Mouse (Mus musculus): ENCODE data around the gene Pde4dip.

Gene Pde4dip

DNA sequence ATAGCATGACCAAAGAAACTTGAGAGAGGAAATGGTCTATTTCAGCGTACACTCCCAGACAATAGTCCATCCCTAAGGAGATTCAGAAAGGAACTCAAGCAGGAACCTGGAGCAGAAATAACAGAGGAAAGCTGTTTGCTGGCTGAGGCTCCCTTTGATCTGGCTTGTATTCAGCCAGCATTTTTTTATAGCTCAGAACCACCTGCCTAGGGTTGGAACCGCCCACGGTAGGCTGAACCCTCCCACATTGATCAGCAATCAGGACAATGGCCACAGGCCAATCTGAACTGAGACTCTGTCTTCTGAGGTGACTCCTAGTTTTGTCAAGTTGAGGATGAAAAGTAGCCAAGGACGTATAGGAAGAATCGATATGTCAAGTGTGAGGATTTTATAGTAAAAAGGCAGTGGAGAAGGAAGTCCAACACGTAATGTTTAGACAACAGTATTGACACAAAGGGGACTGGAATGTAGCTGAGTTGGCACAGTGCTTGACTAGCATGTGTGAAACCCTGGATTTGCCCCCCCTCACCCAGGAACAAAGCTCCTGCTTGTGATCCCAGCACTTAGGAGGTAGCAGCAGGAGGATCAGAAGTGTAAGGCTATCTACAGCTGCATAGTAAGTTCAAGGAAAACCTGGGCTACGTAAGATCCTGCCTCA lies 44.2 kb downstream of the Pde4dip start:
- no peak for DNase-seq (ENCODE audit: low spot score)

DNA sequence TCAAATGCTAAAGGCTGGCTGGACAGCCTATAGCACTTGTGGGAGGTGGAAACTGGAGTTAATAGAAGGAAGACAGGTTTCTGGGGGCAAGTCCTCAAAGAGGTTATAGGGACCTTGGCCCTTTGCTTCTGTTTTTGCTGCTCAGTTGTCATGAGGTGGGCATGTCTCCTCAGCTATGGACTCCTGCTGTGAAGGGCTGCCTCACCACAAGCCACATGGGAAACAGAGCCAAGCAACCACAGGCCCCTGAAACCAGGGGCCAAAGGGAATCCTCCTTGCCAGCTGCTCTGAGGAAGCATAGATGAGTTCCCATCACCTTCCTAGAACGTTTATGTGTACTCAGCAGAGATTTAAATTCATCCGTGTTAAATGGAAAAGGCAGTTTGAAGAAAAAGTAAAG lies 45.9 kb downstream of the Pde4dip start:
- no peak for DNase-seq (ENCODE audit: low spot score)

DNA sequence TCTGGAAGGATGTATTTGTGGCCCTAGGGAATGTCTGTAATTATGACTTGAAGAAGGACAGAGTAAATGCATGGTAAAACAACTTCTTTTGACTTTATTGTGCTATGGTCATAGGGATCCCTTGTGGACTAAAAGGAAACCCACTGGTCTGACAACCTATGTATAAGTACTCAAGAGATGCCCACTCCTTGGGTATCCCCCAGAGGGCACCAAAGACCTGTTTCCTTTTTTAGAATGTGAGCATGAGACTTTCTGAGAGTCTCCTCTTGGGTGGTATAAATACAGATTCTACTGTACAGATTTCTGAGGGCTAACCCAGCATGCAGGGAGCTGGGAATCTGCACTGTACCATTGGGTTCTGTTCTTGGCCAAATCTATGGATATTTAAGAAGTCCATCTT lies 48.1 kb downstream of the Pde4dip start:
- DNase-seq (ENCODE audit: low spot score): no peak

DNA sequence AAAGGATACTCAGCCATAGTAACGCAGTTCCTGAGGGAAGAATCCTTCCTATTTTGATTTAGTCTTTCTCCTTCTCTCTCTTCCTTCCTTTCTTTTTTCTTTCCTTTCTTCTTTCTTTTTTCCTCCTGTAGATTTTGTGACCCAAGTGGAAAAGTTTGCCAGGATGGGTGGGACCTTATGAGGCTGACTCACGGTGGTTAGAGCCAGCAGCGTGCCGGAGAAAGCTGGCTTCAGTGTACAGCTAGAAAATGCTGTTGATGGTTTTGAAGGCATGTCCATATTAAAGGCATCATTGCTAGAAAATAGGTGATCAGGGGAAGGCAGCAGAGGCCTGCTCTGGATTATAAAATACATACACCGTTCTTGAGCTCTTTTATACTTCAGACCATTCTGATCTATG lies 52.6 kb downstream of the Pde4dip start:
- no peak for DNase-seq (ENCODE audit: low spot score)

DNA sequence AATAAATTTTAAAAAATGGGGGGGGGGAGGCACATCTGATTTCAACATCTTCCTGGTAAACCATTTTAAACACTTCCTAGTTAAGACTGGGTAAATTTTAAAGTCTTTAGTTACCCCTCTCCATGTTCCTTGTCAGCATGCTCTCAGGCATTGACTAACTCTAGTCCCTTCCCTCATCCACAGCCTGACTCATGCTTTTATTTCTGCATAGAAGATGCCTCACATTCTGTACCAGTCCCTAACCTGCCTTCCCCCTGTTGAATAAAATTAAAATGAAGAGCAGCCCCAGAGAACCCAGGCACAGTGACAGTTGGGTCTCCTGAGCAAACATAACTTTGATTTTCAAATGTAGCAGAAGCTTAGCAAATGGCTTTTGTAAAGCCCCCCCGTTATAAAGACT lies 53.9 kb downstream of the Pde4dip start:
- no peak for DNase-seq (ENCODE audit: low spot score)

DNA sequence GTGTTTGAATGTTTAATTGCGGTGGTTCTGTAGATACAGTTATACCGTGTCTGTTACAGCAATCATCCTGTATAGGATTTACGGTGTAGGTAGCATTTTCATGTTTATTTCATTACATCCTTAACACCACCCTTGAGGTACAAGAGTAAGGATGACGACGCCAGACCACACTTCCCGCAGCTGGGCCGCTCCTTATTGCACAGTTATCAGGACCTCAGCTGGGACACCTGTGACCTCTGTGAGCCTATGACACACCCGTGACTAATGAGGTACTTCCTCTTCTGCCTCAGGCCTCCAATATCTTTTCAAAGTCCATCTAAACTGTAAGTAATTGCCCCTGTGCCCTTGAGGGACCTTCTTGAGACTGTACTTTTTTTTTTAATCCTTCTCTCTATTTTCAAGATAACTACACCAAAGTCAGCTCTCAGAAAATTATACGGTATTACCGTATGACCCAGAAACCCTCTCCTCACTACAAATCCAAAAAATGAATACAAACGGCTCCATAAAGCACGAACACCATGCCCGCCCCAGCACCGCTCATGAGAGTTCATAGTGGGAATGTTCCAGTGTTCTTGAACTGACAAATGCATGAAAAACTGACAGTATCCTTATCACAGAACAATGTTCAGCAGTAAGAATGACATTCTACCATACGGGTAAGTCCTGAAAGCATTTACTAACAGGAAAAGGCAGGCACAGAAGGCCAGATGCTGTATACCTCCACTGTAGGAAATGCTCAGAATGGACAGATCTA lies 56.8 kb downstream of the Pde4dip start:
- DNase-seq (ENCODE audit: low spot score): no peak

DNA sequence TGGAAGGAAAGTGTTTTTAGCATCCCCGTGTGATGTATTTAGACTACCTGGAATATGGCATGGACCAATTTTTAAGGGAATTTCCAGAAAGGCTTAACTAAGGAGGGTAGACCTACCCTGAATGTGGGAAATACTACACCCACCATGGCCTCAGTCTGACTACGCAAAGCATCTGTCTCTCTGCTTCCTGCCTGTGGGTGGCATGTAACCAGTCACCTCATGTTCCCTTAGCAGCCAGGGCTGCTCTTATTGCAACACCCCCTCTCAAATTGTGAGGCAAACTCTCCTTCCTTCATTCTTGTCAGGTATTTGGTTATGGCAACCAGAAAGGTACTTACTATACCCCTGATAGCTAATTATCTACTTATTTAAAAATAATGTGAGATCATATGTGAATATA lies 57.9 kb downstream of the Pde4dip start:
- DNase-seq (ENCODE audit: low spot score): no peak

DNA sequence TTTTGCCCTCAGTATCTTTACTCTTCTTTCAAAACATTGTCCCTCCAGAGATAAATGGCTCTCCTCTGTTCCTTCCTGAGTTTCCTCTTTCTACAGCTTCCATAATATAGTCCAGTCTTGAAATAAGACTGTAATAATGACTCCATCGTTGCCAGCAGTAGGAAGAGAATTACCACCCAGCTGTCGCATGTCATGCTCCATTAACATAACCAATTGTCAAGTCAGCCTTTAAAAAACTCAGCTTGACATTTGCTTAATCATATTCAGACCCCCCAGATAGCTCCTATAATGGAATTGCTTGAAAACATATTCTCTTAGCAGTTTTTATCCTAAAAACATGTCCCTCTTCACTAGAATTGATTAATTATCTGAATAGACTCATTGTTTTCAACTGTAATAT lies 58.4 kb downstream of the Pde4dip start:
- DNase-seq (ENCODE audit: low spot score): no peak

DNA sequence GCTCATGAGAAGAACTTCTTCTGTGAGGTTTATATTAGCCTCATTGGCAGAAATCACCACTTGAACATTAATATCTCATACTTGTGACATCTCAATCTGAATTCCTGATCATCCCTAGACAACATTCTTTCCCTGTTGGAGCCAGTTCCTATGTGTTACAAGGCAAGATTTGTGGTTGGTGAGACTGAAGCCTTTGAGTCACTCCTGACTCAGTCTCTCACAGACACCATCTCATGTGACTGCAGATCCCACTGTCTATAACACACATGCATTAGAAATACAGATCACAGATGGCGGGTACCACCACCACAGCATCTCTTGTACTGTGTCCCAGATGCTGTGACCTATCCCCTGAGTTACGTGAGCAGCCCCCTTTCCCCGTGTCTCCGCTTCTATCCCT lies 60.2 kb downstream of the Pde4dip start:
- no peak for DNase-seq (ENCODE audit: low spot score)

DNA sequence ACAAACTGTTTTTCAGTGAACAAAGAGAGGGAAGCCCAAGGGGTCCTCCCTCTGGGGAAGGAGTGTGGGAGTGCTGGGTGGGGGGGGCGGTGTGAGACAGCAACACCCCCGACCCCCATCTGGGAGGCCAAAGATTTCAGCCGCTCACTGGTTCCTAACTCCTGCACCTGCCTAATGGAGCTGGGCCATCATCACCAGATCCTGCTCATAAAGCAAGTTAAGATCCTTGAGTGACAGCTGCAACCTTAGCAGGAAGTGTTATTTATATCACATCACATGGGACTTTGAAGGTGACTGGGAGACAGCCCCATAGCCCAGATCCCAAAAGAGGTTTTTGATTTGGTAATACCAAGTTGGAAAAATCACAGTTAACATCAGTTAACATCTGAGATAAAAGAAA lies 63.3 kb downstream of the Pde4dip start:
- DNase-seq (ENCODE audit: low spot score): no peak

DNA sequence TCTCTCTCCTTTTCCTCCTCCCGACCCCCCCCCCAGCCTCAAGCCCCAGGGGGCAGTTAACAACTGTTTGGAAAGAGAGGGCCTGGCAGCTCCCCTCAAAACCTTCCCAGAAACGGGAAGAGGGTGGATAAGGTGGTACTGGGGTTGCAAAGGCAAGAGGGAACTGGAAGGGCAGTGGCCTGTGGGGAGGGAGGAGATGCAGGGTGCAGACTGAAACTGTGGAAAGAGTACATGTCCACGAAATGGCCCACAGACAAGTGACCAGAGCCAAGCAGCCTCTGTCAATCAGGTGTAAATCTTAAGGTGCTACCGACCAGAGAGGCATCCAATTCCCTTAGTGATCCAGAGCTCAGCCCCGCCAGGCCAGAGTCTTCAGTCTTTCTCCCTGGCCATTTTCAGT lies 63.8 kb downstream of the Pde4dip start:
- DNase-seq (ENCODE audit: low spot score): no peak

DNA sequence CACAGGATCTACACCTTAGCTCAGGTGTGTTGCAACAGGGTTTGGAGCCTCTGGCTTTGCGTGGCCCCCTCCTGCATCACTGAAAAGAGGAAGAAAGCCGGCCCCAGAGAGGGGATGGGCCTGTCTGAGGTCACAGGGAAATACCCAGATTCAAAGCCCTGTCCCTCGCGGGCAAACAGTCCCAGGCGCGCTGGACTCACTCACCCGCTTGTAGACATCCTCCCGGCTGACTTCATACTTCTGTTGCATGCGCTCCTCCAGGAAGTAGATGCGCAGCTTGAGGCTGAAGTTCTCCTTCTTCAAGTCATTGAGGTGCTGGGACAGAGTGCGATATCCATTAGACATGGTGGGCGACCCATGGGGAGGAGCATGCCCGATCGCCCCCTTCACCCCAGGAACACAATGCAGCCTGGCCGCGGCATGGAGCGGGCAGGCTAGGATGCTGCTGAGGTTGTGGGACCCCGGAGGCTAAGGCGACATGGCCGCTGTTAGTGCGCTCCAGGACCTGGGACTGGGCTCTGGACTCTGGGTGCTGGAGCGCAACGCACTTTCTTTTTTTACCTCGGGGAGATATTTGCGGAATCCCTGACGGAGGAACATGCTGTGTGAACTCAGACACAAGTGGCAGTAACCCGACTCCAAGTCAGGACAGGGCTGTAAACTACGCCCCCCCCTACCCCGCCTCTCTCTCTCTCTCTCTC lies 64.3 kb downstream of the Pde4dip start:
- DNase-seq (ENCODE audit: low spot score): no peak

DNA sequence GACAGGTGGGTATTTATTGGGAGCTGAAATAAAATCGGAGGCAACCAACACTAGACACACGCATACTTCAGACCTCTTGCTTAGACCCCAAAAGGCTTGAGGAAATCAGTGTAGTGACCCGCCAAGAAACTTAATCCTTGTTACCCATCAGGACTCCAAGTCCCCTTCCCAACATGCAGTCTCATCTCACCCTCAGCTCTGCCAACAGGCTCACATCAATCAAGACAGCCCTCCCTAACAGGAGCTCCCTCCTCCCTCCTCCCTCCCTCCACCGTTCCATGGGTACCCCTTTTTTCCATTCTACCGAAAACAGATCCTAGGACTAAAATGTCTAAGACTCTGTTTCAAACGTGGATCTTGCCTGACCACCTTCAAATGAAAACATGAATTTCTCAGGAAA lies 65.1 kb downstream of the Pde4dip start:
- DNase-seq (ENCODE audit: low spot score): no peak

DNA sequence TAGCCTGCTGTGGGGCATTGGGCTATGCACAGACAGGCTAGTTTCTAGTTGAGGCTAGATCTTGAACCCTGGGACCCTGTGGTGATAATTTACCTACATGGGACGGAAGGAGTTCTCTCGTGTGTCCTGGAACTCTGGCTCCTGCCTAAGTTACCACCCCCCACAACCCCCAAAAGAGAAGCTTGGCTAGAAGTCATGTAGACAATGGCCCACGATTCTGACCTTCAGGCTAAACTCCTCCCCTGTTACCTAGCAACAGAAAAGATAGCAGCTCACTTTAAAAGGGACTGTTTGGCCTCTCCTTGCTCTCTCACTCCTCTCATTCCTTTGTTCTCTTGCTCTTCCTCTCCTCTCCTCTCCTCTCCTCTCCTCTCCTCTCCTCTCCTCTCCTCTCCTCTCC lies 69.5 kb downstream of the Pde4dip start:
- DNase-seq (ENCODE audit: low spot score): no peak

DNA sequence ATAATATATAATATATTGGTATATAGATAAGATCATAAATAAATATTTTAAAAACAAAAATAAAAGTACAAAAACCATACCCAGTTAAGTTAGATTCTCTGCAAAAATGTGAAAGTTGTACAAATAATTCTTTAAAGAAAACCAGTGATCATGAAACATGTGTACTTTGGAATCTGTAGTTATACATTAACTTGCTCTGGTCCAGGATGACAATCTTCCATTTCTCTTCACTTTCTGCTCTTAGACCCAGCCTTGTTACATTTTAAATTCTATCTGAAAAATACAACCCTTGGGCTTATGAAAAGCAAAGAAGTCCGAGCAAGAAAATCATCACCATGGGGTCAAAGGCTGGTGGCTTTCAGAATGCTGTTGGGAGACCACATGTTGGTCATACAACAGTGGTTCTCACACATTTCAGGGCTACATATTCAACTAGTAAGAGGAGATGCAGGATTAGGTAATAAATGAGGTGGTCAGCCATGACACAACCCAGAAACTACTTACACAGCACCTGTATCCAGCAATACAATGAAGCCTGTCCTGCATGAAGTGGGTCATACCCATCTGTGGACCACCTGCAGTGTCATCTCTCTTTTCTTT lies 70.0 kb downstream of the Pde4dip start:
- DNase-seq (ENCODE audit: low spot score): no peak

DNA sequence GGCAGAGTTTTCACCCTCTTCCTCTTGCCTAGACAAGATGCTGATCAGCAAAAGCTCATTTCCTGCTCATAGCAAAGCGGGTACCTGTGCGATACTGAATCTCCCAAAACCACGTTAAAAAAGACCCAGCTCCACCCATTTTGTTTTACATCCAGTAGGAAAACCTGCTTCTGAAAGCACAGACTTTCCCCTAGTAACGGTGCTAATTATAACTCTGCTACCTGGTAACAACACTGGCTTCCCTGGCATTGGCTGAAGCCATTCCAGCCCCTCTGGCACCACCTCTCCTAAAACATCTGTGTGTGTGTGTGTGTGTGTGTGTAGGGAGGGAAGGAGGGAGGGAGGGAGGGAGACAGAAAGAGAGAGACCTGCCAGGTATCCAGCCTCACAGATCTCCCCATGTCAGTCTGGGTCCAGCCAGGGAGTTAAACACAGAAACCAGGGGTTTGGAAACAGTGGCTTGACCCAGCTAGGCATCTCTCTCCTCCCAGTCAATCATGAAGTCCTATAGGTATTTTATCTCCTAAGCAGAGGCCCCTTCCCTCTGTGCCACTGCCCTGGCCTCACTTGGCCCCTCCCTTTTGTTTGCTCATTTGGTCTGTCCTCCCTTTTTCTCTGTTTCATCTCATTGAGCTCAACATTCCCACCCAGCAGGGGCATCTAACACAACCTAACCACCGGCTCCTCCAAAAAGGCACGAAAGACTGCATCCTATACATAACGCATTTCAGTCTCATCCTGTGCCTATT lies 76.7 kb downstream of the Pde4dip start:
- no peak for DNase-seq (ENCODE audit: low spot score)

DNA sequence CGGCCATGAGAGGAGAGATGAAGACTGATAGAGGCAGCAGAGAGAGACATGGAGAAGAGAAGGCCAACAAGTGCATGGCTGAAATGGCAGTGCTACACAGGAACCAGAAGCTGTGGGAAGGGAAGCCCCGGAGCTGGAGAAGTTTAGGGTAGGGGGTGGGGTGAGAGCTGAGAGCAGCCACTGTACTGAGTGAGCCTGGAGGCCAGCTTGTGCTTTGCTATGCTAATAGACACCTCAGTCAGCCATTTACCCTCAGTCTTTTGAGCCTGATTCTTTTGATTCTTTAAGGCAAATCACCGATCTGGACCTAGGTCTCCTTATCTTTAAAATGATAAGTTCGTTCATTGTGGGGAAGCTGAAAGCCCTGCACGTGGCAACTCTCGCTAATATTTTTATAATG lies 77.3 kb downstream of the Pde4dip start:
- DNase-seq (ENCODE audit: low spot score): no peak

DNA sequence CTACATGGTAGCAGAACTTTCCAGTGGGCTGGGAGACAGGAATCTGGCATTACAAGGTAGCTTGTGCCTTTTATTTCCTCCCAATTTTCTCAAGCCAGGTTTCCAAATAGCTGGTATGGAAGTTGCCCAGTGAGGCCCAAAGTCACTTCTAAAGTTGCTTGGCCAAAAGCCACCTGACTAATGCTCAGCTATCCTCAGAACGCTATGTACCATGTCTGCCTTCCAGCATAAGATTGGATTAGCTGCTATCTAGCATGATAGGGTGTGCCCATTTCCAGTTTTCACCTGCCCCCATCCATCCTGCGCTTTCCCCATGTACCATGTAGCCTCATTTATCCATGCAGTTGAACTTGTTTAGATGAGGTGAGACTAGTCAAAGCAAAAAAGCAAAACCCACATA lies 78.2 kb downstream of the Pde4dip start:
- DNase-seq (ENCODE audit: low spot score): no peak

DNA sequence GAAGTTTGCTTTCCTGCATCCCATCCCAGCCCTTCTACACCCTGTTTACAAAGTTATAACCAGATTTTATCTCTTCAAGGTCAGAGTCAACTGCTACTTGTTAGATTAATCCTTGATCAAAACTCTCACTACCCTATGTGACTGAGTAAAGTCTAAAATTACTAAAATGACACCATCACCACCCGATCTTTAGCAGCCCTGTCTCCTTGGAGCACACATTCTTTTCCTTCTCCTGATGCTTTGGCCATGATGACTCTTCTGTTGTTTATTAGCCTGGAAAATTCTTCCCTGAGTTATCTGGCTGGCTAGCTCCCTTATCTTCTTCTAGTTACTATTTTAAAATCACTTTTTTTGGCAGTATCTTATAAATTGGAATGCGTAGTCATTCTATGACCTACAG lies 82.9 kb downstream of the Pde4dip start:
- no peak for DNase-seq (ENCODE audit: low spot score)

DNA sequence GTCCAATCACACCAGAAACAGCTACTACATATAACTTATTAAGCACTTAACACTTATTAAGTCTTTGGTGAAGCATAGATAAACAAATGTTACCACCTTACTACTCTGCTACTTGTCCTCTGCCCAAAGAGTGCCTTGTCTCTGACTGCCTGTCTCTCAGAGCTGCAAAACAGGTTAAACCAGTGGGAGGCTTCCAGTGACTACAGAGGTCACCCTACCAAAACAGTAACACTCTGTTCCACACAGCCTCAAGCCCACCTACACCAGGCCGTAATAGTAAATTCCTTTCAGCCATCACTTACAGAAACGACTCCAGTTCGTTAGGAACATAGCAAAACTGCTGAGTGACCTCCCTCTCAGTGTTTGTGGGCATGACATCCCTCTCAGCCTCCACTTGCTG lies 84.8 kb downstream of the Pde4dip start:
- no peak for DNase-seq (ENCODE audit: low spot score)

DNA sequence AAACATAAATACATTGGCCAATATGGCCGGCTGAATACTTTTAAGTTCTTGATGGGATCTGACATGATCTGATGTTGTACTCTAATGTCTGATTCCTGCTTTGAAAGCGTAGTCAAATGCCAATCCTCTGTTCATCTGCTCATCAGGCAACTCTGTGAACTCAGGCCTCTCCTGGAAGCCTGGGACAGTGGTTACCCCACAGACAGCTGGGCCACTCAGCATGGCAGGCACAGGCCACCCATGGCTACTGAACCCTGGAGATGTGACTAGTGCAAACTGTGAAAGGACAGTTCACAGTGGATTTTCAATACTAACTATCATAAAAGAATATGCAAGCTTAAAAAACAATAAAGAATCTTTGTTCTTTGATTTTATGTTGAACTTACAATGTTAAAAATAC lies 85.6 kb downstream of the Pde4dip start:
- DNase-seq (ENCODE audit: low spot score): no peak

DNA sequence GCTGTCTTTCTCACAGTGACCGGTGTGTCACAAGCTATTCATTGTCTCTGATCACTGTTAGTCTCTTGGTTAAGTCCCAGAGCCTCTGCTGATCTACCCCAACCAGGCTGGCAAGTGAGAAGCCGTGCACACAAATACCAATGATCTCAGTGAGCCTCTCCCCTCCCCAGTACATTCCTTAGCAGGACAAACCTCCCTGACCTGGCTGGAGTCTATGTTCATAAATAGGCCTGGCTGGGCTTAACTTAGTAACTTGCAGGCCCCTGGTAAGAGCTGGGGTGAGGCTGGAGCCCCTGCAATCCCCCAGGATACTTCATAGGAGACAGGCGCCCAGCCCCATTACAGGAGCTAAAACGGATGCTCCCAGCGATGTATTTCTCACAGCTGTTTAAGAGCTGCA lies 86.2 kb downstream of the Pde4dip start:
- no peak for DNase-seq (ENCODE audit: low spot score)

Measured in layer of hippocampus, adult 9-10 months (tissue).